Mouse (Mus musculus) hindbrain, embryonic 10.5 days (tissue): ENCODE results near the gene Tmcc1. TPM values are rescaled to one million over a fixed set of nuclear protein-coding genes. Genes with fewer than 3 reads are reported as not detected.
"Not testable (repeated sequence)": the region's sequence is repeated elsewhere in the genome, so short reads cannot be mapped to it uniquely, and the experiment has no call there.

ENCODE experiments used
- DNase-seq: peaks from one replicate; pipeline ENCODE4 v3.0.0-alpha.2; 2017; ENCODE audit warnings: low spot score
- H3K27ac ChIP-seq: fragments of 300-500 bp; sonication (generic); 2 replicates; pipeline ENCODE4 v1.5.1; 2016; ENCODE audit warnings: mild to moderate bottlenecking, moderate library complexity
- H3K27me3 ChIP-seq: fragments of 300-500 bp; sonication (generic); 2 replicates; pipeline ENCODE4 v1.6.1; 2016; ENCODE audit warnings: mild to moderate bottlenecking; ENCODE audit not compliant: poor library complexity, insufficient read depth, severe bottlenecking
- H3K36me3 ChIP-seq: fragments of 300-500 bp; sonication (generic); 2 replicates; pipeline ENCODE4 v1.6.1; 2016; ENCODE audit warnings: mild to moderate bottlenecking, moderate library complexity
- H3K4me1 ChIP-seq: fragments of 300-500 bp; sonication (generic); replicated peaks from 2 replicates; pipeline ENCODE4 v1.6.1; 2016; ENCODE audit warnings: mild to moderate bottlenecking
- H3K4me3 ChIP-seq: fragments of 300-500 bp; sonication (generic); 2 replicates; pipeline ENCODE4 v1.5.1; 2016; ENCODE audit warnings: mild to moderate bottlenecking, moderate library complexity
- H3K9me3 ChIP-seq: fragments of 300-500 bp; sonication (generic); 2 replicates; pipeline ENCODE4 v1.6.1; 2016; ENCODE audit warnings: mild to moderate bottlenecking, moderate library complexity
- WGBS: fragments of 180-500 bp; shearing (Covaris S2); methylation state at CpG from one replicate; pipeline ENCODE4 v1.1.7; 2016; 5-methylcytosine and 5-hydroxymethylcytosine counted together
- polyA plus RNA-seq: library from polyadenylated mRNA; unstranded; fragments of >200 nt; fragmentation: Nextera tagmentation; extraction: Ambion mirVana; gene quantifications from 2 replicates; pipeline ENCODE4 v1.2.1, GENCODE M21; 2016

Tmcc1 gene
- 16.7 and 17.9 TPM in 2 replicates for polyA plus RNA-seq

DNA sequence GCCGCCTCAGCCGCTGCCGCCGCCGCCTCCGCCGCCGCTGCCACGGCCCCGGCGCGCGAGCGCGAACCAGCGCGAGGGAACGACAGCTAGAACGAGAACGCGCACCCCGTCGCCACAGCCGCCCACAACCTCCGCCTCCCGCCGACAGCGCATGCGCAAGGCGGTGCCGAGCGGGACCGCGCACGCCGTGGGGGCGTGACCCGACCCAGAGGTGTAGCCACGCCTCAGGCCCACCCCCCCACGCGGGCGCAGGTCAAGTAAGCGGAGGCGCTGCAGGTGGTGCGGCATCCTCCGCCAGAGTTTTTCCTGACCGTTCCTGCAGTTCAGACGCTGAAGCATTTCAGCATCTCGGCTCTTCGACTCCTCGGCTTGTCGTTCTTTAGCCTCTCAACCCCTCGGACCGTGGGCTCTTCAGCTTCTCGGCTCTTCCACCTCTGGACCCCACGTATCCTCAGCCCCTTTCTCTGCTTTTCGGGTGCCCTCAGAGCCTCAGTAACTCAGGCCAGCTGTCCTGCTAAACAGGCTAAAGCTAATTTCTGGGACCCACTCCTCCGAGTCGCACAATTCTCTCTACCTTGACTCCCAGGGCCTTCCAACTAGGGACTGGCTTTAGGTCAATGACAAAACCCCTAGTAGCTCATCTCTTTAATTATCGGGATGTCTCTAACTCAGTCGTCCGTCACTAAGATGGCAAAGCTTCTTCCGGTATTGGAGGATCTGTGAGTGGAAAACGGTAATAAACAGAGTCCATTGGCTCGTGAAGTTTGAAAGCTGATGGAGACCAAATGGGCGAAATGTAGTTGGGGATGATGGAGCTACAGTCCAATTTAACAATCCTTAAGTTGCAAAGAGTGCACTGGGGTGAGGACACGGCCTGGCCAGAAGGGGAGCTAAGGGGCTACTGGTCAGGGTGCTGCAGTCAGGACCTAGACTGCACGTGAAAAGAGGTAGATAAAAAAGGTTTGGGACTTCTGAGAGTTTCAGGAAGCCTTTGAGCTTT is at the start of gene Tmcc1:
Gene Tmcc1, minus strand, starts transcription at position 93 of the 1,000 bp plus-strand sequence.
- peaks cover 25% of the 10 kb centered on the region for H3K4me1 ChIP-seq
- H3K27me3 ChIP-seq = no peaks in the 10 kb centered on the region
- H3K36me3 ChIP-seq = no peaks in the 10 kb centered on the region
- WGBS = under 1% methylated on average over 60 of the region's 68 CpGs
- DNase-seq = peak; percentile 96
- no peaks in the 10 kb centered on the region for H3K9me3 ChIP-seq
- H3K27ac ChIP-seq = peak within 1 kb of the TSS; percentile 95
- peak within 1 kb of the TSS; percentile 66 for H3K4me3 ChIP-seq

DNA sequence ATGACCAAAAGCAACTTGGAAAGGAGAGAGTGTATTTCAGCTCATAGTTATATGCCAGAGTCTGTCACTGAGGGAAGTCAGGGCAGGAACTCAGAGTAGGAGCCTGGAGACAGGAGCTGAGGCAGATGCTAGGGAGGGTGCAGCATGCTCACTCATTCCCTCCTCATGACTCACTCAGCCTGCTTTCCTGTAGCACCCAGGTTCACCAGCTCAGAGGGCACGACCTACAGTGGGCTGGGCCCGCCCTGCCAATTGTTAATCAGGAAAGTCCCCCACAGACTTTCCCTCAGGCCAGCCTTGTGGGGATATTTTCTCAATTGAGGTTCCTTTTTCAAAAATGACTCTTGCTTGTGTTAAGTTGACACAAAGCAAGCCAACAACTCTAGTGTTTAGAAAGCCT is 47.1 kb upstream of the Tmcc1 start:
- no peak for DNase-seq
- Histone ChIP-seq H3K27ac (no peak overlapping the region), H3K36me3 (peaks cover 87% of the 10 kb centered on the region), H3K4me1 (no peaks in the 10 kb centered on the region), H3K4me3 (no peak overlapping the region), H3K27me3 (no peaks in the 10 kb centered on the region), H3K9me3 (no peaks in the 10 kb centered on the region)
- WGBS = 81% methylated on average over 2 of the region's 2 CpGs

DNA sequence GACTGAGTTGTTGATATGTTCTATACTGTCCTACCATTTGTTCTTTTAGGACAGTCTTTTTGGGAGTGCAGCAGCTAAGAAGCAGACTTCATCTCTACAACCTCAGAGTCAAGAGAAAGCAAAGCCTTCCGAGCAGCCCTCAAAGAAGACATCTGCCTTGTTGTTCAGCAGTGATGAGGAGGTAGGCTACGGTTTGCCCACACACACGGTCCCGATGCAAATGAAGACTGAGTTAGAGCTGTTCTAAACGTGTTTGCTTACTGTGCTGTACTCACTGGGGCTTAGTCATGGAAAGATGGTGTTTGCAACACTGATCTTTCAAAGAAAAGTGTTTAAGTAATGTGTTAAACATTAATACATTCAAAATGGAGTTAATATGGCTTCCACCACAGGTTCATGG is 44.8 kb upstream of the Tmcc1 start:
- Histone ChIP-seq H3K9me3 (no peaks in the 10 kb centered on the region), H3K27me3 (no peaks in the 10 kb centered on the region), H3K4me3 (no peak overlapping the region), H3K36me3 (peaks cover 90% of the 10 kb centered on the region), H3K27ac (no peak overlapping the region), H3K4me1 (no peaks in the 10 kb centered on the region)
- 90% methylated on average over 5 of the region's 5 CpGs for WGBS
- DNase-seq = no peak

DNA sequence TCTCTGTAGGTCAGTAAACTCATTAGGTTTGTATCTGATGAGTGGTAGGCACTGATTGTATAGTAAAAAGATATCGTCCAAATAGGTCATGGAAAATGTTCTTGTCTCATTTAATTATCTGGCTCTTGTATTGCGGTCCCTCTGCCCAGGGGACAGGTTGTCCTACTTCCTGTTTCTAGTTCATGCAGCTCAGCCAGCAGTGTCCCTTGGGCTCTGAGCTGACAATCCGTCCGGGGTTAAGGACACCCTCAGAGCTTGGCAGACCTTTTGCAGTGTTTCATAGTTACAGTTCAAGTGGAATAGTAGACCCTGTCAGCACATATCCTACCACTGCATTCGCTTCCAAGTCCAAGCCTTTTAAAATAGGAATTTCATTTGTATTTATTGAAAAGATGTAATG is 42.0 kb upstream of the Tmcc1 start:
- Histone ChIP-seq H3K9me3 (no peaks in the 10 kb centered on the region), H3K27ac (no peak overlapping the region), H3K4me3 (no peak overlapping the region), H3K36me3 (peaks cover 91% of the 10 kb centered on the region), H3K27me3 (no peaks in the 10 kb centered on the region), H3K4me1 (no peaks in the 10 kb centered on the region)
- no peak for DNase-seq
- 92% methylated on average over 5 of the region's 5 CpGs for WGBS

DNA sequence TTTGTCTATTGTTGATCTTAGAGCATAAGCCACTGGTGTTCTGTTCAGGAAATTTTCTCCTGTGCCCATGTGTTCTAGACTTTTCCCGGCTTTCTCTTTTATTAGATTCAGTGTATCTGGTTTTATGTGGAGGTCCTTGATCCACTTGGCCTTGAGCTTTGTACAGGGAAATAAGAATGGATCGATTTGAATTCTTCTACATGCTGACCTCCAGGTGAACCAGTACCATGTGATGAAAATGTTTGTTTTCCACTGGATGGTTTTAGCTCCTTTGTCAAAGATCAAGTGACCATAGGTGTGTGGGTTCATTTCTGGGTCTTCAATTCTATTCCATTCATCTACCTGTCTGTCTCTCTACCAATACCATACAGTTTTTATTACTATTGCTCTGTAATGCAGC is 41.5 kb upstream of the Tmcc1 start:
- H3K27ac ChIP-seq, H3K4me3 ChIP-seq, H3K27me3 ChIP-seq, DNase-seq, H3K4me1 ChIP-seq, H3K9me3 ChIP-seq: not testable (repeated sequence)
- H3K36me3 ChIP-seq = peaks cover 91% of the 10 kb centered on the region
- 93% methylated on average over 2 of the region's 2 CpGs for WGBS

DNA sequence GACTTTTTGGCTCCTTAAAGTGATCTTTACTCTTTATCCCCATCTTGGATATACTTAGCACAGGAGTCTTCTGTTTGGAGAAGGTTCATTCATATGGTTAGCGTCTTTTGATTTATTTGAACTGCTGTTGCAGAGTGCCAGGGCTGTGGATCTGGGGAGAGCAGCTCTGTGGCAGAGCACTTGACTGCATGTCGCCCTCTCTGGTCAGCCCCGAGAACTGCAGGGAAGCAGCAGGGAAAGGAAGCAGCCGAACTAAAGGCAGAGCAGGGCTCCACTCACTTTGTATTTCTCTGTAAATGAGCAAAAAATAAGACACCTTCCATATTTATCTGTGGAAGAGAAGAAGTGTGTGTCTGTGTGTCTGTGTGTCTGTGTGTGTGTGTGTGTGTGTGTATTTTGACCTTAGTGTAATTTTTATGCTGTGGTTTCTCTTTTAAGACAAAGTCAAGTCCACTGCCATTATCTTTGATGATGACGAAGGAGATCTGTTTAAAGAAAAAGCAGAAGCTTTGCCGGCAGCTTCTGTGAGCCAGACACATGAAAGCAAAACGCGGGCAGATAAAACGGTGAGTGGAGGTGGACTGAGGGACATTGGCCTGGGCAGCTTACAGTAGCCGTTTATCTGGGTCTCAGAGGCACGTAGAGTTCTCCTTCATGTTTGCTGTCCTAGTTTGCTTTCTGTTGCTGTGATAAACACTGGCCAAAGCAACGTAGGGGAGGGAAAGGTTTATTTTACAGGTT is 35.7 kb upstream of the Tmcc1 start:
- Histone ChIP-seq H3K4me3 (no peak overlapping the region), H3K9me3 (no peaks in the 10 kb centered on the region), H3K4me1 (no peaks in the 10 kb centered on the region), H3K27ac (no peak overlapping the region), H3K27me3 (no peaks in the 10 kb centered on the region), H3K36me3 (peaks cover 94% of the 10 kb centered on the region)
- WGBS = 67% methylated on average over 12 of the region's 12 CpGs
- DNase-seq = peak; percentile 62

DNA sequence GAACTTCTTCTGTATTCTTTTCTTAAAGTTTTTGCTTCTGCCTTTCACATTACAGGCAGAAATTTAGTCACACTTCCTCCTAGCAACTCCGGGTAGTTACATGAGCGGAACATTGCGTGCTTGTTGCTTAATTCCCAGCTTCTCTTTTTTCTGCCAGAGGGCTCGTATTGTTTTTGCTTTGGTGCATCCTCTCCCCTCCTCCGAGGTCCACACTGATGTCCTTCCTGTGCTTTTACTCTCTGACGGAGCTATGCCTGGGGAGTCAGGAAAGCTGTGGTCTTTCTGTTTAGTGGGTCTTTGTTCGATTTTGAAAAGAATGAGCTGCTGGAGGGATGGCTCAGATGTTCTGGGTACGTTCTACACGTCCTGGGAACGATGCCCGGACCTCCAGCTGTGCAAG is 34.5 kb upstream of the Tmcc1 start:
- no peaks in the 10 kb centered on the region for H3K9me3 ChIP-seq
- DNase-seq = no peak
- peaks cover 94% of the 10 kb centered on the region for H3K36me3 ChIP-seq
- H3K27me3 ChIP-seq = no peaks in the 10 kb centered on the region
- no peak overlapping the region for H3K27ac ChIP-seq
- H3K4me3 ChIP-seq = no peak overlapping the region
- WGBS = 72% methylated on average over 11 of the region's 11 CpGs
- no peaks in the 10 kb centered on the region for H3K4me1 ChIP-seq

DNA sequence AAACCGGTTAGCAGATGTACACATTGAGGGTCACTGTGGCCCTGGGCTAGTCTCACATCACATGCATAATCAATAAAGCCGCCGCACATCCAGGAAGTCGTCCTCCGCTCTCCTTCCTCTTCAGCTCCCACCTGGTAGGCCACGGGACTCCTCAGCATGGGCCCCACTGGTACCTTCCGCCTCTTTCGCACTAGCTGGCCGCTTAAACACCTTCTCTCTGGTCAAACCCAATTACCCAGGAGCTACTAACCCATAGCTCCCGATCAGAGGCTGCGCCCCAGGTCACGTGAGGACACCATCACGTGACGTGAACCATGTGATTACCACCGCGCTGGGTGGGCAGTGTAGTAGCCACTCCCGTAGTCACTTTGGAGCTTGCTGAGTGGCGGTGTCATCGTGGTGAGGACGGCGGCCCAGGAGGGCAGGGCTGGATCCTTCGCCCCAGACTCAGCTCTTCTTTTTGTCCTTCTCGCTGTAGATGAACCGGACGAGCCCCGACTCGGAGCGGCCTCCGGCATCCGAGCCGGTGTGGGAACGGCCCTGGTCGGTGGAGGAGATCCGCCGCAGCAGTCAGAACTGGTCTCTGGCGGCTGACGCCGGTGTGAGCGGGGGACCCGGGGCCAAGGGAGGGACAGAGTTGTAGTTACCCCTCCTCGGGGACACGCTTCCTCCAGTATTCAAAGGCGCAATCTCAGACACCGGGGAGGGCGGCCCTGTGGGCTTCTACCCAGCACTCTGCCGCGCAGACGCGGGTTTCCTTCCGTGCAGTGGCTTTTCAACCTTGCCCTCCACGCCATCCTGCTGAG is 14.6 kb upstream of the Tmcc1 start, which contains the start of gene Washc2:
Gene Washc2, plus strand, starts transcription at position 310 of the 806 bp plus-strand sequence.
- peak; percentile 97 for DNase-seq
- H3K4me3 ChIP-seq = peak within 1 kb of the TSS; percentile 87
- peaks cover 21% of the 10 kb centered on the region for H3K4me1 ChIP-seq
- no peaks in the 10 kb centered on the region for H3K27me3 ChIP-seq
- no peaks in the 10 kb centered on the region for H3K9me3 ChIP-seq
- WGBS = under 1% methylated on average over 51 of the region's 51 CpGs
- H3K27ac ChIP-seq = peak within 1 kb of the TSS; percentile 92
- H3K36me3 ChIP-seq = peaks cover 27% of the 10 kb centered on the region

DNA sequence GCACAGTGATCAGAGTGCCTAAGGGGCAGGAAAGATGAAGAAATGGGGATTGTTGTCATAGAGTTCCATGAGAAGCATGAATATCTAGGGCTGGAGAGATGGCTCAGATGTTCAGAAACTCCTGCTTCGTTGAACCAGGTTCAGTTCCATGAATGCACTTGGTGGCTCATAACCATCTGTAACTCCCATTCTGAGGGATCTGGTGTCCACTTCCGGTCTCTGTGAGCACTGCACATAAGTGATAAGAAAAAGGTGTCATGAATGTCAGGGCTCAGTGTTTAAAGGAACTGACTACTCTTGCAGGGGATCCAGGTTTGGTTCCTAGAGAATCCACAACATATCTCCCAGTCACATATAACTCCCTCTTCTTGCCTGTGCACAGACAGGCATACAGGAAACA is 6.4 kb upstream of the Tmcc1 start:
- WGBS = 73% methylated on average over 2 of the region's 2 CpGs
- Histone ChIP-seq H3K4me1 (no peaks in the 10 kb centered on the region), H3K9me3 (no peaks in the 10 kb centered on the region), H3K4me3 (no peak overlapping the region), H3K27me3 (no peaks in the 10 kb centered on the region), H3K36me3 (no peaks in the 10 kb centered on the region), H3K27ac (no peak overlapping the region)
- no peak for DNase-seq

DNA sequence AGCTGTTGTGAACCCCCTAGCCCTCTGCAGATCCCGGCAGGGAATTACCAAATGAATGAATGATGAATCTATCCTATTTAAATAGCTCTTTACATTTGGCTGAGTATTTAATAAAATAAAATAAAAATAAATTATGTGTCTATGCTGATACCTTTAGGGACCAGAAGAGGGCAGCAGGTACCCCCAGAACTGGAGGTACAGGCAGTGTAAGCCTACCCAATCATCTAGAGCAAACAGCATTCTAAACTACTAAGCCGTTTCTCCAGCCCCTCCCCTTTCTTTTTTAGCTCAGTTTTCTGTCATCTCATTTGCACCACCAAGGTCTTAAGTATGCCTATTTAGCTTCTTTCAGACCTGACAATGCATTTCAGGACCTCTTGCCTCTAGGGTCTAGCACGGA is 4.9 kb upstream of the Tmcc1 start:
- H3K4me3 ChIP-seq = no peak overlapping the region
- no peak overlapping the region for H3K27ac ChIP-seq
- no peaks in the 10 kb centered on the region for H3K9me3 ChIP-seq
- peaks cover 8% of the 10 kb centered on the region; the same call in 1 of the 2 replicates for H3K4me1 ChIP-seq
- DNase-seq = no peak
- H3K27me3 ChIP-seq = no peaks in the 10 kb centered on the region
- H3K36me3 ChIP-seq = no peaks in the 10 kb centered on the region
- 46% methylated on average over 3 of the region's 3 CpGs for WGBS

DNA sequence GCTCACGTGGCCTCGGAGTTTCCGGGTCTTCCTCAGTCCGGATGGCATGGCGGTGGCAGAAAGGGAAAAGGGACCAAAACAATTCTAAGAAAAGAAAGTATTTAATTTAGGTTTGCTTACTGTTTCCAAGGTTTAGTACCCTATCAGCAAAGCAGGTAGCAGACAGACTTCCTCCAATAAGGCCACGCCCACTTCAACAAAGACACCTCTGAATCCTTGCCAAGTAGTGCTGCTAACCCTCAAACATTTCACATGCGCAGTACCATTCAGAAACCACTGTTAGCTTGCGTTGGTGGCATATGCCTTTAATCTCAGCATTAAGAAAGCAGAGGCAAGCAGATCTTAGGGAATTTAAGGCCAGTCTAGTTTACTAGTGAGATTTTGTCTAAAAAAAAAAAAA is 2.5 kb upstream of the Tmcc1 start:
- 59% methylated on average over 8 of the region's 8 CpGs for WGBS
- DNase-seq = no peak
- no peaks in the 10 kb centered on the region for H3K9me3 ChIP-seq
- H3K4me1 ChIP-seq = peaks cover 25% of the 10 kb centered on the region
- H3K4me3 ChIP-seq = no peak overlapping the region
- H3K27ac ChIP-seq = no peak overlapping the region
- no peaks in the 10 kb centered on the region for H3K36me3 ChIP-seq
- no peaks in the 10 kb centered on the region for H3K27me3 ChIP-seq

DNA sequence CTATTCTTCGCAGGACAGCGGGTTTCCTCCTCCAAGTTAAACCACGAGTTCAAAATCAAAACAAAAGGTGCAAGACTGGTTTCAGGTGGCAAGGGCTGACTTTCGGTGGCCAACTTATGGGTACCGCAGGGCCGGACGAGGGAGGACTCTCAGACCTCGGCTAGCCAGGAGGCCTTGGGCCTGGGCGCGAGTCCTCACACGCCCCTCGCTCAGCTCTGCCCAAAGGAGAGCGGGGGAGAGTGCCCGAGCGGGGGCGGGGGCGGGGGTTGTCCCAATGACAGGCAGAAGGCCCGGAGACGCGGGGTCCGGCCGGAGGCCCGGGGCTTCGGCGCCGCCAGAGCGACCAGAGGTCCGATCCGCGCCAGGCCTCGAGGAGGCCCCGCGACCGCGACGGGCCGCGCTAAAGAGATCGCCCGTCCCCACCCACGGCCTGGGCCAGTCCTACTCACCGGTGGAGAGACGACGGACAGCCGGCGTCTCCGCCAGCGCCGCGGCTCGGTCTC is 426 bp downstream of the Tmcc1 start:
- Histone ChIP-seq H3K36me3 (no peaks in the 10 kb centered on the region), H3K4me3 (peak overlapping the region; percentile 66), H3K27ac (peak overlapping the region; percentile 95), H3K27me3 (no peaks in the 10 kb centered on the region), H3K9me3 (no peaks in the 10 kb centered on the region), H3K4me1 (peaks cover 25% of the 10 kb centered on the region)
- under 1% methylated on average over 51 of the region's 51 CpGs for WGBS
- peak; percentile 74 for DNase-seq
